Mouse (Mus musculus) limb, embryonic 14.5 days (tissue): ENCODE results near the gene Ftcd. TPM values are rescaled to one million over a fixed set of nuclear protein-coding genes. Genes with fewer than 3 reads are reported as not detected.

Experiments used
- ATAC-seq: fragments of 200-750 bp; cut with Nextera tagmentation; 2 replicates; pipeline ENCODE4 v1.8.0; 2017; ENCODE audit warnings: low read depth, moderate number of reproducible peaks, moderate TSS enrichment; ENCODE audit not compliant: low FRiP score
- DNase-seq: peaks from one replicate; pipeline ENCODE4 v3.0.0-alpha.2; 2015; ENCODE audit warnings: low spot score
- H3K27ac ChIP-seq: fragments of 300-500 bp; sonication (generic); replicated peaks from 2 replicates; pipeline ENCODE4 v1.5.1; 2014; ENCODE audit warnings: low read depth, mild to moderate bottlenecking, low read length, moderate library complexity, mixed read lengths
- H3K27me3 ChIP-seq: fragments of 300-500 bp; sonication (generic); 2 replicates; pipeline ENCODE4 v1.6.1; 2014; ENCODE audit warnings: low read length, mixed read lengths; ENCODE audit not compliant: control insufficient read depth, insufficient read depth
- H3K36me3 ChIP-seq: fragments of 300-500 bp; sonication (generic); 2 replicates; pipeline ENCODE4 v1.6.1; 2014; ENCODE audit warnings: mild to moderate bottlenecking, low read length, moderate library complexity, mixed read lengths; ENCODE audit not compliant: control insufficient read depth, insufficient read depth
- H3K4me1 ChIP-seq: fragments of 300-500 bp; sonication (generic); 2 replicates; pipeline ENCODE4 v1.6.1; 2014; ENCODE audit warnings: antibody characterized with exemption, low read length, mixed read lengths; ENCODE audit not compliant: control insufficient read depth, insufficient read depth
- H3K4me2 ChIP-seq: fragments of 300-500 bp; sonication (generic); replicated peaks from 2 replicates; pipeline ENCODE4 v1.6.1; 2014; ENCODE audit warnings: low read depth, mild to moderate bottlenecking, low read length, moderate library complexity; ENCODE audit not compliant: severe bottlenecking
- H3K4me3 ChIP-seq: fragments of 300-500 bp; sonication (generic); replicated peaks from 2 replicates; pipeline ENCODE4 v1.5.1; 2014; ENCODE audit warnings: low read length
- H3K9ac ChIP-seq: fragments of 300-500 bp; sonication (generic); 2 replicates; pipeline ENCODE4 v1.6.1; 2014; ENCODE audit warnings: mild to moderate bottlenecking, low read depth, low read length, moderate library complexity; ENCODE audit not compliant: severe bottlenecking
- H3K9me3 ChIP-seq: fragments of 300-500 bp; sonication (generic); 2 replicates; pipeline ENCODE4 v1.6.1; 2016; ENCODE audit warnings: low read length; ENCODE audit not compliant: control insufficient read depth
- POLR2A ChIP-seq: fragments of 200-500 bp; IDR thresholded peaks from 2 replicates; pipeline ENCODE4 v1.8.0; 2012; ENCODE audit warnings: inconsistent platforms, mild to moderate bottlenecking, moderate library complexity, borderline replicate concordance; ENCODE audit not compliant: insufficient read depth, insufficient read length; ENCODE audit errors: extremely low read depth
- WGBS: fragments of 180-500 bp; shearing (Covaris S2); extraction: QIAGEN DNeasy Blood & Tissue Kit; methylation state at CpG from one replicate; pipeline ENCODE4 v1.1.7; 2014; 5-methylcytosine and 5-hydroxymethylcytosine counted together
- polyA plus RNA-seq, 2 experiments: library from polyadenylated mRNA; depleted of rRNA in 1 of 2; stranded (reverse) in 1 of 2; unstranded in 1 of 2; fragments of >200 nt; fragmentation: Nextera tagmentation in 1 of 2; extraction: Ambion mirVana in 1 of 2; gene quantifications; 2 replicates each; pipeline versions ENCODE4 v1.2.1 to v1.2.3; 2012 to 2014

The Ftcd gene
- polyA plus RNA-seq, 2 experiments: 0.06 to 0.08 TPM

DNA sequence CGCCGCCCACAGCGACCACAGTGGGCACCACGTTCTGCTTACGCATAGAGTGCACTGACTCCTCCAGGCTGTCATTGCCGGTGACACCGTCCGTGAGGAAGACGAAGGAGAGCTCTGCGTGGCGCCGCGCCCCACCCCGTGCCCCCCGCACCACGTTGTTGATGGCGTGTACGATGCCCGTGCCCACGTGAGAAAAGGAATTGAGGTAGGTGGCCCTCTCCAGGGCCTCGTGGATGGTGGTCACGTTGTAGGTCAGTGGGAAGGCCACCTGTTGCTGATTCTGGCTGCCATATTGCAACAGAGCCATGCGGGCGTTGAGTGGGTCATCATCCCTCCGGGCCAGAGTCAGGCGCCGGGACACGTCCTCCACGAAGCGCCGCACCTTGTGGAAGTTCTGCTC is 20.9 kb downstream of the Ftcd start:
- Histone ChIP-seq H3K27me3 (no peaks in the 10 kb centered on the region), H3K9me3 (no peaks in the 10 kb centered on the region), H3K4me2 (no peak overlapping the region), H3K9ac (no peak overlapping the region), H3K27ac (no peak overlapping the region), H3K36me3 (peaks cover 18% of the 10 kb centered on the region; the same call in 1 of the 2 replicates), H3K4me3 (no peak overlapping the region), H3K4me1 (no peaks in the 10 kb centered on the region)
- ATAC-seq (no peak), DNase-seq (no peak)
- WGBS: 90% methylated on average over 31 of the region's 31 CpGs
- TF ChIP-seq POLR2A: no peak

GRCm38 (mm10) chr10:76602690-76603089 is 27.2 kb downstream of the Ftcd start:
- no peak for TF ChIP-seq POLR2A
- H3K9ac ChIP-seq: no peak overlapping the region
- no peaks in the 10 kb centered on the region for H3K4me1 ChIP-seq
- no peaks in the 10 kb centered on the region for H3K27me3 ChIP-seq
- no peak for ATAC-seq
- H3K36me3 ChIP-seq: peaks cover 77% of the 10 kb centered on the region
- no peak overlapping the region for H3K4me3 ChIP-seq
- DNase-seq: no peak
- no peak overlapping the region for H3K4me2 ChIP-seq
- no peaks in the 10 kb centered on the region for H3K9me3 ChIP-seq
- 75% methylated on average over 3 of the region's 3 CpGs for WGBS
- H3K27ac ChIP-seq: no peak overlapping the region

- Histone ChIP-seq H3K27ac (no peak overlapping the region), H3K9me3 (no peaks in the 10 kb centered on the region), H3K4me2 (no peak overlapping the region), H3K9ac (no peak overlapping the region), H3K4me3 (no peak overlapping the region), H3K4me1 (no peaks in the 10 kb centered on the region), H3K36me3 (peaks cover 77% of the 10 kb centered on the region), H3K27me3 (no peaks in the 10 kb centered on the region)
- DNase-seq: no peak
- ATAC-seq: no peak
- 95% methylated on average over 7 of the region's 7 CpGs for WGBS
- TF ChIP-seq POLR2A: no peak
Observed at GRCm38 (mm10) chr10:76612473-76612872, 37.0 kb downstream of the Ftcd start.

GRCm38 (mm10) chr10:76622411-76622810 is 47.0 kb downstream of the Ftcd start:
- Histone ChIP-seq H3K4me1 (peaks cover 20% of the 10 kb centered on the region), H3K27me3 (no peaks in the 10 kb centered on the region), H3K4me2 (peak overlapping the region; percentile 67), H3K36me3 (no peaks in the 10 kb centered on the region), H3K9ac (peak overlapping the region; percentile 67), H3K27ac (0 out of 2 replicates have a peak overlapping the region, but pooled peaks have one; percentile 70), H3K9me3 (no peaks in the 10 kb centered on the region), H3K4me3 (peak overlapping the region; percentile 46)
- 63% methylated on average over 4 of the region's 4 CpGs for WGBS
- TF ChIP-seq POLR2A: no peak
- ATAC-seq: no peak
- DNase-seq: no peak

- DNase-seq: peak; percentile 90
Observed at GRCm38 (mm10) chr10:76622928-76623680, 47.7 kb downstream of the Ftcd start, which contains the start of gene Col6a2. Col6a2 (minus strand) TSS chr10:76623630.

More at GRCm38 (mm10) chr10:76622928-76623680, 47.7 kb downstream of the Ftcd start, which contains the start of gene Col6a2:
- ATAC-seq: peak; percentile 93
- 5% methylated on average over 19 of the region's 31 CpGs for WGBS
- TF ChIP-seq POLR2A: peak; percentile 56; the same call in 1 of the 2 replicates
- Histone ChIP-seq H3K36me3 (no peaks in the 10 kb centered on the region), H3K4me2 (peak within 1 kb of the TSS; percentile 67), H3K4me3 (peak within 1 kb of the TSS; percentile 46), H3K27ac (peak within 1 kb of the TSS; percentile 70), H3K4me1 (peaks cover 20% of the 10 kb centered on the region), H3K9me3 (no peaks in the 10 kb centered on the region), H3K27me3 (no peaks in the 10 kb centered on the region), H3K9ac (peak within 1 kb of the TSS; percentile 67)
